Mouse (Mus musculus): ENCODE results near the gene Tomm7. TPM values are rescaled to one million over a fixed set of nuclear protein-coding genes. Genes with fewer than 3 reads are reported as not detected.

Tomm7 gene
- 45.8 TPM for polyA plus RNA-seq (2017; shearing (Covaris generic))

DNA sequence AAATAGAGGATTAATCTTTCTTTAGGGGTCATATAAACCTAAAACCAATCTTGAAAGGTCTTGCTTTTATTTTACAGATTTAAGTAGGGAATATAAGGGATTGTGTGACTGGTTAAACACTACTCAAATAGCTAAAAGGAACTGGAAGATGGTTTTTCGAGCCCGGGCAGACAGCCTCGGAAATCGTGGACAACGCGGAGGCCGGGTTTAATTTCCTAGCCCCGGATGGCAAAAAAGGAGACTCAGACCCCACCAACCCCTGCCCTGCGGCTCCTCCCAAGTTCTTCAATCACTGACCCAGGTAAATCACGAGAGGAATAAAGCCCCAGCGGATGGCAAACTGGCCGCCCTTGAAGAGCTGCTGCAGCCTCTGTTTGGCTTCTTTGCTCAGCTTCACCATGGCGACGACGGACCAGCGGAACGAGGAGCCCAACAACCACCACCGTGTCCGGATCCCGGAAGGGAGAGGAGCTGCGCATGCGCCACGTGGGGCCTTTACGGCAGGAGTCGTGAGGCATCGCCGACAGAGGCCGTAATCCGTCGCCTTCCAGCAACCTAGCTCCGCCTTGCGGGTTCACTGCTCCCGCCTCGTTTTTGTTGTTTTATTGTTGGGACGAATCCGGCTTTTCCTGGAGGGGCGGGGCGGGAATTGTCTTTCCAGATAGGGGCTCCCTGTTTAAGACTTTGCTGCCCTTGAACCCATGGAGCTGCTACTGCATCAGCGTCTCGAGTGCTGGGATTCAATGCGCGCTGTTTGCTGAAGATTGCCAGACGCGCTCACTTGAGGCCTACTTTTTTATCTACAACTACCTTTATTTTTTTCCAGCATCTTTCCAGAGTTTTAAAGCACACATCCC is at the start of gene Tomm7:
Gene Tomm7 (minus strand): TSS at position 488 of the 857 bp plus-strand sequence.

Other genes starting within 250 kb of the Tomm7 start
- 98.1 TPM for gene Srpk2, start 159.5 kb downstream of the Tomm7 start, polyA plus RNA-seq (2017; shearing (Covaris generic))
- gene Pus7, start 60.5 kb downstream of the Tomm7 start, polyA plus RNA-seq (2017; shearing (Covaris generic)): 27.3 TPM
- 26.7 TPM for gene Rint1, start 56.5 kb downstream of the Tomm7 start, polyA plus RNA-seq (2017; shearing (Covaris generic))
- gene Fam126a, start 186.5 kb upstream of the Tomm7 start, polyA plus RNA-seq (2017; shearing (Covaris generic)): 16.1 TPM